Mouse (Mus musculus) ES-E14 (cell line): ENCODE results near the gene 1700029P11Rik.

ENCODE experiments used
- CHD2 ChIP-seq: IDR thresholded peaks from 2 replicates; pipeline ENCODE4 v1.6.1; 2014; ENCODE audit warnings: mild to moderate bottlenecking, low read depth, low read length, inconsistent platforms
- MAFK ChIP-seq: IDR thresholded peaks from 2 replicates; pipeline ENCODE4 v1.6.1; 2014; ENCODE audit warnings: mild to moderate bottlenecking, low read depth, low read length, inconsistent platforms; ENCODE audit not compliant: insufficient read depth
- ZC3H11A ChIP-seq: IDR thresholded peaks from 2 replicates; pipeline ENCODE4 v1.6.1; 2012; ENCODE audit warnings: low read depth, mild to moderate bottlenecking, inconsistent platforms, low read length, borderline replicate concordance

DNA sequence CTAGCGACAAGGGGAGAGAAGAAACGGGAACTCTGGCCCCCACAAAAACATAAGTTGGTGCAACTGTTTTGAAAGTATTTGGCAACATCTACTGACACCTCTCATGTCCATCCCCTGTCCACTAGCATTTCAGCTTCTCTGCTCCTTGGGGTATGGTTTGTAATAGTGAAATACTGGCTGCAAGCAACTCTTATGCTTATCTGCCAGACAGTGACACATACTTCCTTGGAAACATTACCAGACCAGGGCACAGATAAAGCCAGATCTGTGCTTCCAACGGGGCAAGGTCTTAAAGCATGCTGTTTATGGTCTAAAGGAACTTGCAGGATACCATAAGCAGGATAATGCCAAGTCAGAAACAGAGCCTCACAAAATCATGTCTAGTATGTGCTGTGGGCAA lies 21.4 kb upstream of the 1700029P11Rik start:
- TF ChIP-seq CHD2 (no peak), MAFK (no peak), ZC3H11A (no peak)
